Mouse (Mus musculus): ENCODE data around the gene Nek5. TPM values are rescaled to one million over a fixed set of nuclear protein-coding genes. Genes with fewer than 3 reads are reported as not detected.

Nek5 gene
- total and polyA plus RNA-seq, 3 experiments: 0.23 TPM; not detected in 2

- H3K27ac ChIP-seq: no peak overlapping the region
- H3K79me2 ChIP-seq (replicated peaks; ENCODE audit: control insufficient read depth, insufficient read depth, low read length): no peaks in the 10 kb centered on the region
- TF ChIP-seq EP300 (IDR thresholded peaks at IDR 0.05; ENCODE audit: insufficient read depth, low read depth, low read length) (no peak), CTCF (IDR thresholded peaks at IDR 0.05) (no peak), POLR2A (IDR thresholded peaks at IDR 0.05; ENCODE audit: insufficient read depth, low read depth, low read length) (no peak)
- WGBS: 91% methylated on average over 12 of the region's 12 CpGs
- no peaks in the 10 kb centered on the region; the same call in 1 of the 2 replicates for H3K36me3 ChIP-seq (ENCODE audit: control insufficient read depth, insufficient read depth, low read length)
- DNase-seq: no peak
- no peak overlapping the region for H3K4me3 ChIP-seq
- intact Hi-C loops (cut with DNase I): no loop called here
- no peaks in the 10 kb centered on the region for H3K27me3 ChIP-seq (ENCODE audit: control insufficient read depth, insufficient read depth, low read length)
- no peak overlapping the region for H3K9ac ChIP-seq (ENCODE audit: low read depth, low read length)
- H3K4me1 ChIP-seq (ENCODE audit: control insufficient read depth, insufficient read depth, low read length): no peaks in the 10 kb centered on the region
Measured at GRCm38 (mm10) chr8:22132062-22132461, 7.2 kb upstream of the Nek5 start.

- WGBS: 74% methylated on average over 4 of the region's 4 CpGs
- no peak for DNase-seq
- no peaks in the 10 kb centered on the region for H3K4me1 ChIP-seq (ENCODE audit: control insufficient read depth, insufficient read depth, low read length)
- no peak for TF ChIP-seq CTCF (IDR thresholded peaks at IDR 0.05)
- TF ChIP-seq POLR2A (IDR thresholded peaks at IDR 0.05; ENCODE audit: insufficient read depth, low read depth, low read length): no peak
- TF ChIP-seq EP300 (IDR thresholded peaks at IDR 0.05; ENCODE audit: insufficient read depth, low read depth, low read length): no peak
- H3K4me3 ChIP-seq: no peak overlapping the region
- H3K27ac ChIP-seq: no peak overlapping the region
- no peaks in the 10 kb centered on the region for H3K36me3 ChIP-seq (ENCODE audit: control insufficient read depth, insufficient read depth, low read length)
- H3K79me2 ChIP-seq (replicated peaks; ENCODE audit: control insufficient read depth, insufficient read depth, low read length): no peaks in the 10 kb centered on the region
- no peaks in the 10 kb centered on the region for H3K27me3 ChIP-seq (ENCODE audit: control insufficient read depth, insufficient read depth, low read length)
- H3K9ac ChIP-seq (ENCODE audit: low read depth, low read length): no peak overlapping the region
- intact Hi-C loops (cut with DNase I): no loop called here
Measured at GRCm38 (mm10) chr8:22107020-22107419, 17.8 kb downstream of the Nek5 start.

- TF ChIP-seq EP300 (IDR thresholded peaks at IDR 0.05; ENCODE audit: insufficient read depth, low read depth, low read length): no peak
- TF ChIP-seq CTCF (IDR thresholded peaks at IDR 0.05): peak; percentile 20; the same call in 1 of the 2 replicates
- Histone ChIP-seq H3K9ac (ENCODE audit: low read depth, low read length) (no peak overlapping the region), H3K27ac (no peak overlapping the region), H3K4me1 (ENCODE audit: control insufficient read depth, insufficient read depth, low read length) (no peaks in the 10 kb centered on the region), H3K4me3 (no peak overlapping the region), H3K27me3 (ENCODE audit: control insufficient read depth, insufficient read depth, low read length) (no peaks in the 10 kb centered on the region), H3K36me3 (ENCODE audit: control insufficient read depth, insufficient read depth, low read length) (no peaks in the 10 kb centered on the region), H3K79me2 (replicated peaks; ENCODE audit: control insufficient read depth, insufficient read depth, low read length) (no peaks in the 10 kb centered on the region)
- intact Hi-C loops (cut with DNase I): loop anchor here (5.0 kb wide), 1 partner anchor 99 kb away; no protein-coding TSS in a partner anchor
- 48% methylated on average over 8 of the region's 8 CpGs for WGBS
- no peak for DNase-seq
Measured at GRCm38 (mm10) chr8:22091568-22091967, 33.3 kb downstream of the Nek5 start.

GRCm38 (mm10) chr8:22089226-22089625 lies 35.6 kb downstream of the Nek5 start:
- Histone ChIP-seq H3K9ac (ENCODE audit: low read depth, low read length) (no peak overlapping the region), H3K79me2 (replicated peaks; ENCODE audit: control insufficient read depth, insufficient read depth, low read length) (no peaks in the 10 kb centered on the region), H3K36me3 (ENCODE audit: control insufficient read depth, insufficient read depth, low read length) (no peaks in the 10 kb centered on the region), H3K4me3 (no peak overlapping the region), H3K27me3 (ENCODE audit: control insufficient read depth, insufficient read depth, low read length) (no peaks in the 10 kb centered on the region), H3K27ac (no peak overlapping the region), H3K4me1 (ENCODE audit: control insufficient read depth, insufficient read depth, low read length) (no peaks in the 10 kb centered on the region)
- TF ChIP-seq POLR2A (IDR thresholded peaks at IDR 0.05; ENCODE audit: insufficient read depth, low read depth, low read length) (no peak), CTCF (IDR thresholded peaks at IDR 0.05) (no peak), EP300 (IDR thresholded peaks at IDR 0.05; ENCODE audit: insufficient read depth, low read depth, low read length) (no peak)
- intact Hi-C loops (cut with DNase I): no loop called here
- WGBS: 85% methylated on average over 4 of the region's 4 CpGs
- DNase-seq: no peak

GRCm38 (mm10) chr8:22079313-22080007 lies 45.4 kb downstream of the Nek5 start:
- H3K36me3 ChIP-seq (ENCODE audit: control insufficient read depth, insufficient read depth, low read length): no peaks in the 10 kb centered on the region
- no peaks in the 10 kb centered on the region for H3K27me3 ChIP-seq (ENCODE audit: control insufficient read depth, insufficient read depth, low read length)
- H3K9ac ChIP-seq (ENCODE audit: low read depth, low read length): no peak overlapping the region
- no peak overlapping the region for H3K4me3 ChIP-seq
- H3K27ac ChIP-seq: no peak overlapping the region
- TF ChIP-seq EP300 (IDR thresholded peaks at IDR 0.05; ENCODE audit: insufficient read depth, low read depth, low read length) (no peak), CTCF (IDR thresholded peaks at IDR 0.05) (no peak), POLR2A (IDR thresholded peaks at IDR 0.05; ENCODE audit: insufficient read depth, low read depth, low read length) (no peak)
- no peaks in the 10 kb centered on the region for H3K4me1 ChIP-seq (ENCODE audit: control insufficient read depth, insufficient read depth, low read length)
- WGBS: 68% methylated on average over 9 of the region's 9 CpGs
- intact Hi-C loops (cut with DNase I): no loop called here
- H3K79me2 ChIP-seq (replicated peaks; ENCODE audit: control insufficient read depth, insufficient read depth, low read length): no peaks in the 10 kb centered on the region
- DNase-seq: no peak

GRCm38 (mm10) chr8:22061126-22061525 lies 63.7 kb downstream of the Nek5 start:
- H3K9ac ChIP-seq (ENCODE audit: low read depth, low read length): no peak overlapping the region
- 2% methylated on average over 3 of the region's 3 CpGs for WGBS
- peaks cover 2% of the 10 kb centered on the region for H3K36me3 ChIP-seq (ENCODE audit: control insufficient read depth, insufficient read depth, low read length)
- TF ChIP-seq CTCF (IDR thresholded peaks at IDR 0.05): no peak
- no peak for TF ChIP-seq POLR2A (IDR thresholded peaks at IDR 0.05; ENCODE audit: insufficient read depth, low read depth, low read length)
- no peak for TF ChIP-seq EP300 (IDR thresholded peaks at IDR 0.05; ENCODE audit: insufficient read depth, low read depth, low read length)
- no peaks in the 10 kb centered on the region; the same call in 1 of the 2 replicates for H3K27me3 ChIP-seq (ENCODE audit: control insufficient read depth, insufficient read depth, low read length)
- no peaks in the 10 kb centered on the region for H3K79me2 ChIP-seq (replicated peaks; ENCODE audit: control insufficient read depth, insufficient read depth, low read length)
- DNase-seq: no peak
- H3K4me1 ChIP-seq (ENCODE audit: control insufficient read depth, insufficient read depth, low read length): no peaks in the 10 kb centered on the region
- peak overlapping the region; percentile 24; the same call in 1 of the 2 replicates for H3K27ac ChIP-seq
- peak overlapping the region; percentile 86 for H3K4me3 ChIP-seq
- intact Hi-C loops (cut with DNase I): loop anchor here (5.0 kb wide), 1 partner anchor 106 kb away; the partner anchor contains the start of gene Nek3

All from heart, adult 2 months (tissue).